Mouse (Mus musculus) layer of hippocampus, adult 2 months (tissue): Measurements from ENCODE around the gene Prrx2. TPM values are rescaled to one million over a fixed set of nuclear protein-coding genes. Genes with fewer than 3 reads are reported as not detected.

Experiments used
- DNase-seq, 2 experiments: peaks; one replicate each; pipeline ENCODE4 v3.0.0; 2022; ENCODE audit warnings: low spot score in 2 of 2
- H3K27ac ChIP-seq: fragments of 200-600 bp; 2 replicates; pipeline ENCODE4 v1.8.1; 2022
- H3K4me3 ChIP-seq: fragments of 200-600 bp; 2 replicates; pipeline ENCODE4 v1.8.1; 2022; ENCODE audit warnings: mild to moderate bottlenecking
- CTCF ChIP-seq: fragments of 200-600 bp; conservative IDR thresholded peaks from 2 replicates; pipeline ENCODE4 v1.8.1; 2022; ENCODE audit warnings: antibody characterized with exemption, mild to moderate bottlenecking, moderate library complexity
- long read RNA-seq, 2 experiments: library from polyadenylated mRNA; stranded (forward); transcript quantifications; one replicate each; pipeline ENCODE4 v2.0.0; 2021; ENCODE audit warnings: borderline mapping rate in 2 of 2
- total RNA-seq, 2 experiments: library from RNA; stranded (reverse); gene quantifications; 2 replicates each; pipeline ENCODE4 v1.2.3; 2021

Gene Prrx2
- 1 to 10 TPM; 1.4 to 2.5 TPM for total RNA-seq
- long read RNA-seq, experiment 1, partial matches to known transcripts: 0 of 3 reads
- long read RNA-seq, experiment 1, other reads (novel, unspliced or antisense): 0 of 3 reads
- long read RNA-seq, experiment 2: 0 reads

DNA sequence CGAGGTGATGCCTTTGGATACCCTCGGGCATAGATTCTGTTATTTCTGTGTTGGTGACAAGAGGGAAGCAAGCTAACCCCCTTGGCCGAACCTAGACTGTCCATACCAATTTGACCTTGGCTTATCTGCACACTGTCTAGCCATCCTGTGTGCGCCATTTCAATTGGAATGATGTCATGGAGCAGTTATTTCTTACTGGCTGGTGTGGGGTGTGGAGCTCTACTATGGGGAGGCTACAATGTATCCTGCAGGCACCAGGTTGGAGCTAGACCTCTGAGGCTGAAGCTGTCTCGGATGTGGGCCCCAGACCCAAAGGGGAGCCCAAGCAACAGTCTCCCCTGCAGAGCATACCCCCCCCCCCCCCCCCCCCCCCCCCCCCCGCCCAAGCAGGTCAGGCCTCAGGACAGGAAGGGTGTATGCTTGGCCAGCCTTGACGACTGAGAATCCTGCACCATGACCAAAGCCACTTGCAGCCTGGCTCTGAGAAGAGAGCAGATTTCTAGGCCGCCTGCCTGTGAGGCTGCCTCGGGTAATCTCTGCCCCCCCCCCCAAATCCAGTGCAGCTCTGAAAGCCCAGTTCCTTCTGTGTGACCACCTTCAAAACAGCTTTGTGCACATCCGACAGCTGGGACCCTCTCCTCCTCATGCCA, at the start of gene Prrx2:
TSS of gene Prrx2 (plus strand) at position 600 of the 650 bp plus-strand sequence.
- no peak within 1 kb of the TSS for H3K27ac ChIP-seq
- TF ChIP-seq CTCF: no peak
- DNase-seq: no peak
- H3K4me3 ChIP-seq: no peak within 1 kb of the TSS

- H3K27ac ChIP-seq: no peak overlapping the region
- H3K4me3 ChIP-seq: no peak overlapping the region
- DNase-seq: no peak
- no peak for TF ChIP-seq CTCF
Measured at GRCm38 (mm10) chr2:30787466-30787865, 47.3 kb upstream of the Prrx2 start.

GRCm38 (mm10) chr2:30792061-30792460, 42.7 kb upstream of the Prrx2 start:
- Histone ChIP-seq H3K4me3 (no peak overlapping the region), H3K27ac (no peak overlapping the region)
- DNase-seq: no peak
- TF ChIP-seq CTCF: no peak

DNA sequence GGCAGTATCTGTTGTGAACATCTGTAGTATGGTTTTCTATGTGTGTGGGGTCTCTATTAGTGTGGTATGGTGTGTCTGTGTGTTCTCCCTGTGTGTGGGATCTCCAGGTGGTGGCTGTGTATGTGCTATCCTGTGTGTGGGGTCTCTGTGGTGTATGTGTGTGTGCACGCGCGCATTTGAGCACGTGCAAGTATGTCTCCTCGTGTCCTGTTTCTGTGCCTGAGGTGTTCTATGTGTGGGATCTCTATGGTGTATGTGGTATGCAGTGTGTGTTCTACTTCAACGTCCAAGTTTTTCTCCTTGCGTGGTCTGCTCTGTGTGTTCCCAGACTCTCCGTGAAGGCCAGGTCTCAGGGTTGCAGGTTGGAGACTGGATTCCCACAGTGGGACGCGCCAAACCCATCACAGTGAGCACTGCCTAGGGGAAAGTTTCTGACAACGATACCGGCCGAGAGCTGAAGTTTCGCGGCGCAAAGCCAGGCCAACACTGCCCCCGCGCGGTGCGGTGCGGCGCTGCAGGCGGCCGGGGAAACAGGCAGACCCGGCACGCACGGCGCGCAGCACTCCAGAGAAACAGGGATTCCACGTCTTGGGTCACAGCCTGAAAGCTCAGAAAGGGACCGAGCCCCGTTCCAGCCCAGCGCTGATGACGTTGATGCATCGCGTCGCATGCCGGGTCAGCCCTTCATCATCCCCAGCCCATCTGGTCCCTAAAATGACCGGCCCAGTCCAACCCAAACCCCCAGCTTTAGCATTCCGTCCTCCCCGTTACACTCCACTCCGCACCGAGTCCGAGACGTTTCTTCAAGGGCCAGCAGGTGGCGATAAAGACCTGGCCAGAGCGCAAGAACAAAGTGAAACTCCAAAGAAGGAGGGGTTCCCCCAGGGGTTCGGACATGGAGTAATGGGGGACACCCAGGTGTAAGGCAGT, 40.3 kb upstream of the Prrx2 start:
- peak overlapping the region; percentile 55 for H3K4me3 ChIP-seq
- DNase-seq: peak; percentile 92 to 99
- TF ChIP-seq CTCF: peak; percentile 86
- H3K27ac ChIP-seq: peak overlapping the region; percentile 91

DNA sequence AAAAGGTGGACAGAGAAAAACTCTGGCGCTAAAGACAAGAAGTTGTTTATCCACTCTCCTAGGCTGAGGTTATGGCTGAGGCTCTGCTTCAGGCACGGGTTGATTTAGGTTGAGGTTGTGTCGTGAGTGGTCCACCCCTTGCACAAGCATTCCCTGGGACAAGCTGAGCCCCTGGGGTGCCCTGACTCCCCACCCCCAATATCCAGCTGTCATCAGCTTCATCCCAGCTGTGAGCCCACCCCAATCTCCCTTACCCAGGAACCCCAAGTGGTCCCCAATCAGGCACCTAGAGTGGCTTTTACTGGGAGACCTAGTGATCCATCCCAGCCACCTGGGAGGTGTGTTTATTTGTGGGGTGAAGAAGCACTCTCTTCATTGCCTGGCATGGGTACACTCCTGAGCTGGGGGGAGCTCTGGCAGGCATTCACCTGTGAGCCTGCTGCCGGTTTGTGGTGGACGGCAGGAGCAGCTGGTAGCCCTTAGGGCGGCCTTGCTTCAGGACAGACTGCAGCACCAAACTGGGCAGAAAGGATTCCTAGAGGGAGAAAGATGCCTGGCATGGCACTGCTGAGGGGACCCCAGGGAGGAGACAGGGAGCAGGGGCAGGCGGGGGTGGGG, 39.4 kb upstream of the Prrx2 start:
- DNase-seq: no peak
- peak overlapping the region; percentile 55; the same call in 1 of the 2 replicates for H3K4me3 ChIP-seq
- TF ChIP-seq CTCF: no peak
- H3K27ac ChIP-seq: peak overlapping the region; percentile 93; the same call in 1 of the 2 replicates

DNA sequence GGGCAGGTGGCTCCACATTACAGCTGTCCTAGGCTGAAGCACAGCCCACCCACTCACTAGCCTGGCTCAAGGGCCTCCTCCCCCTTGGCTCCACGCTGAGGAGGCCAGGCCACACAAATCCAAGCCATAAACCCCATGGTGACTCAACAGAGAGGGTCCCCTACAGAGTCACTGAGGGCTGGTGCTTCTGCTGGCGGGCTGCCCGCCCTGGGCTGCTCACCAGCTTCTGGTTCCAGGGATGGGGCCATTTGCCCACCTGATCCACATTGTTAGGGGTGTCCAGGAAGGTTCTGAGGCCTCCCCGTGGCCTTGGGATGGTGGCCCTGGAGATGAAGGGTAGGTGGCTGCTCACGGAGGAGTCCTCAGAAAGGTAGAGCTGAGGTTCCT, 38.9 kb upstream of the Prrx2 start:
- DNase-seq: no peak

GRCm38 (mm10) chr2:30796382-30796781, 38.4 kb upstream of the Prrx2 start:
- Histone ChIP-seq H3K27ac (peak overlapping the region; percentile 93), H3K4me3 (peak overlapping the region; percentile 19; the same call in 1 of the 2 replicates)
- no peak for TF ChIP-seq CTCF
- DNase-seq: peak; percentile 87 to 95

More for the DNA sequence above, 38.9 kb upstream of the Prrx2 start:
- H3K27ac ChIP-seq: peak overlapping the region; percentile 93
- TF ChIP-seq CTCF: no peak
- H3K4me3 ChIP-seq: peak overlapping the region; percentile 19; the same call in 1 of the 2 replicates

DNA sequence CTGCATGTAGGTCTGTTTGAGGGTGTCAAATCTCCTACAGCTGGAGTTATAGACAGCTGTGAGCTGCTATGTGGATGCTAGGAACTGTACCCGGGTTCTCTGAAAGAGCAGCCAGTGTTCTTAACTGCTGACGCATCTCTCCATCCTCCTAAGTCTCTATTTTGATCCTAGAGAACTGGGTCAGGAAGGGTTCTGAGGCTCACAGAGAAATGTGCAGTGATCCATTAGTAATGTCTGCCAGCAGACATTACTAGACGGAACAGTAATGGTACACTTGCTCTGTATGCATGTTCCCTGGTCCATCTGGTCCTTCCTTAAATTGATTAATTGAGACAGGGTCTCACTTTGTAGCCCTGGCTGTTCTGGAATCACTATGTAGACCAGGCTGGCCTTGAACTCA, 35.3 kb upstream of the Prrx2 start:
- no peak for DNase-seq
- Histone ChIP-seq H3K27ac (no peak overlapping the region), H3K4me3 (no peak overlapping the region)
- TF ChIP-seq CTCF: no peak

- Histone ChIP-seq H3K4me3 (peak overlapping the region; percentile 63; the same call in 1 of the 2 replicates), H3K27ac (no peak overlapping the region)
- DNase-seq: no peak
- no peak for TF ChIP-seq CTCF
Measured at GRCm38 (mm10) chr2:30800671-30801066, 34.1 kb upstream of the Prrx2 start.

DNA sequence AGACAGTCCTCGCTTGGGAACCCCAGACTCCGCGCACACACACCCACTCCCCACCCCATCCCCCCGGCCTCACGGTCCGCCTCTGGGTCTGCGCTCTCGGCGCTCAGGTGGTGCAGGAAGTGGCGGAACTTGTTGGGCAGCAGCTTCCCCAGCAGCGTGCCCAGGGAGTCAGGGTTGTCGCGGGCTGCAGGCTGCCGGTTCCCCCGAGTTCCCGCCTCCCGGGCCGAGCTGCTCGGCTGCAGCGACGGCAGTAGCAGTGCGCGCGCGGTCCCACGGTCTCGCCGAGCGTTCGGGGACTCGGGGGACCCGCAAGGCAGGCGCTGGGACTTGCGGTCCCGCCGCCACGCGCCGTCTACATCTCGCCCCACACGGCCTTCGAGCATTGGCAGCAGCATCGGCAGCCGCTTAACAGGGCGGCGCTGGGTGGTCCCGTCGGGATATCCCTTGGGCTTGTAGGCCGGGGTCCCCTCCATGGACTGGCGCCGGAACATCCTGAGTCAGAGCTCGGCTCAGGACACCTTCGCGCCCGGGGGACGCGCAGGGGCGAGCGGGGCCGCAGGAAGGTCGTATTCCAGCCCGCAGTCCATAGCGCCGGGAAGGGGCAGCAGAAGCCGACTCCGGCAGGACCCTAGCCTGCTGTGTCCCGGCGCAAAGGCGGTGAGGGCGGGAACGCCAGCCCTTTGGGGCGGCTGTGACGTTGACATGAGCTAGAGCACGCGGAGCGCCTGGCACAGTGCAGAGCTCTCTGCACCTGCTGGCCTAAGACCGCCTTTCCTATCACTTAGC, 33.5 kb upstream of the Prrx2 start:
- peak overlapping the region; percentile 64 for H3K27ac ChIP-seq
- TF ChIP-seq CTCF: no peak

DNA sequence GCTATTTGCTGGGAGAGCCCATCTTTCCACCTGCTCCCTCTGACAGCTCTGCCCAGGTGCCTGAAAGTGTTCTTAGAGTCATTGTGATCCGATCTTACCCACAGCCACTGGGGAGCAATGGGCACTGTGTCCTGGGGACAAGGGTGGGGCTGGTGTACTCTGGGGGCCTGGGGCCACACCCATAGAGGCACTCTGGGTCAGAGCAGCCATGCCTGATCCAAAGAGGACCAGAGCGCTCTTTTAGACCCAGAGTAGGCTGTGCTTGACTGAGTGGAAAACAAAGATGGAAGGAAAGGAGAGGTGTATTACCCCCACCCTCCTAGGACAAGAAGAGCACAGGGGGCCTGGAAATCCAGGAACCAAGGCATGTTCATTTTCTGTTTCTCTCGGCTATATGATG, 31.2 kb upstream of the Prrx2 start, which contains the start of gene 1700001O22Rik:
TSS of gene 1700001O22Rik (minus strand) at position 58 of the 400 bp plus-strand sequence.
- TF ChIP-seq CTCF: no peak
- H3K4me3 ChIP-seq: no peak within 1 kb of the TSS
- no peak for DNase-seq
- no peak within 1 kb of the TSS for H3K27ac ChIP-seq

More for the DNA sequence above, 33.5 kb upstream of the Prrx2 start:
- H3K4me3 ChIP-seq: peak overlapping the region; percentile 63
- DNase-seq: no peak

- no peak for TF ChIP-seq CTCF
- no peak overlapping the region for H3K4me3 ChIP-seq
- H3K27ac ChIP-seq: no peak overlapping the region
- DNase-seq: no peak
Measured at GRCm38 (mm10) chr2:30805983-30806382, 28.8 kb upstream of the Prrx2 start.
